Mouse (Mus musculus): ENCODE measurements at regions not wholly inside any gene's neighbourhood (a gene's known extent, or its start where the extent isn't known, plus 50 kb on each side); places are given as distances from the start of the nearest gene placed in this dataset.
A peak's percentile ranks its signal among the peaks of the same experiment; 100 is the strongest.

GRCm38 (mm10) chr13:63699624-63700023 is 115.4 kb upstream of the Ercc6l2 start:
- no peak for DNase-seq (ENCODE audit: low read depth, low spot score)

GRCm38 (mm10) chr13:63700747-63701146 is 114.3 kb upstream of the Ercc6l2 start:
- no peak for DNase-seq (ENCODE audit: low read depth, low spot score)

- DNase-seq (ENCODE audit: low read depth, low spot score), result peak; percentile 83
Measured at GRCm38 (mm10) chr13:63701199-63702175, 113.6 kb upstream of the Ercc6l2 start.

- DNase-seq (ENCODE audit: low read depth, low spot score), result no peak
Measured at GRCm38 (mm10) chr13:63708567-63708966, 106.5 kb upstream of the Ercc6l2 start.

GRCm38 (mm10) chr13:63713137-63713536 is 101.9 kb upstream of the Ercc6l2 start:
- DNase-seq (ENCODE audit: low read depth, low spot score), result no peak

GRCm38 (mm10) chr13:63716498-63716897 is 98.5 kb upstream of the Ercc6l2 start:
- DNase-seq (ENCODE audit: low read depth, low spot score), result no peak

GRCm38 (mm10) chr13:63717249-63717648 is 97.8 kb upstream of the Ercc6l2 start:
- DNase-seq (ENCODE audit: low read depth, low spot score), result no peak

- no peak for DNase-seq (ENCODE audit: low read depth, low spot score)
Measured at GRCm38 (mm10) chr13:63718782-63719181, 96.3 kb upstream of the Ercc6l2 start.

GRCm38 (mm10) chr13:63719351-63720207 is 95.5 kb upstream of the Ercc6l2 start:
- no peak for DNase-seq (ENCODE audit: low read depth, low spot score)

GRCm38 (mm10) chr13:63720610-63721009 is 94.4 kb upstream of the Ercc6l2 start:
- no peak for DNase-seq (ENCODE audit: low read depth, low spot score)

- DNase-seq (ENCODE audit: low read depth, low spot score), result no peak
Measured at GRCm38 (mm10) chr13:63721011-63721625, 93.9 kb upstream of the Ercc6l2 start.

- DNase-seq (ENCODE audit: low read depth, low spot score), result no peak
Measured at GRCm38 (mm10) chr13:63724293-63724692, 90.7 kb upstream of the Ercc6l2 start.

- DNase-seq (ENCODE audit: low read depth, low spot score), result no peak
Measured at GRCm38 (mm10) chr13:63724843-63725582, 90.0 kb upstream of the Ercc6l2 start.

- no peak for DNase-seq (ENCODE audit: low read depth, low spot score)
Measured at GRCm38 (mm10) chr13:63726035-63726434, 89.0 kb upstream of the Ercc6l2 start.

GRCm38 (mm10) chr13:63726509-63726908 is 88.5 kb upstream of the Ercc6l2 start:
- DNase-seq (ENCODE audit: low read depth, low spot score), result no peak

GRCm38 (mm10) chr13:63735739-63736138 is 79.3 kb upstream of the Ercc6l2 start:
- no peak for DNase-seq (ENCODE audit: low read depth, low spot score)

GRCm38 (mm10) chr13:63741879-63742278 is 73.2 kb upstream of the Ercc6l2 start:
- DNase-seq (ENCODE audit: low read depth, low spot score), result no peak

- peak; percentile 19 for DNase-seq (ENCODE audit: low read depth, low spot score)
Measured at GRCm38 (mm10) chr13:63748788-63749187, 66.3 kb upstream of the Ercc6l2 start.

- peak; percentile 21 for DNase-seq (ENCODE audit: low read depth, low spot score)
Measured at GRCm38 (mm10) chr13:63749997-63750396, 65.0 kb upstream of the Ercc6l2 start.

- peak; percentile 10 for DNase-seq (ENCODE audit: low read depth, low spot score)
Measured at GRCm38 (mm10) chr13:63751196-63751595, 63.8 kb upstream of the Ercc6l2 start.

- DNase-seq (ENCODE audit: low read depth, low spot score), result no peak
Measured at GRCm38 (mm10) chr13:63757061-63757460, 58.0 kb upstream of the Ercc6l2 start.
